Mouse (Mus musculus) subcutaneous adipose tissue, adult 2 months (tissue): ENCODE data around the gene Ankrd52. TPM values are rescaled to one million over a fixed set of nuclear protein-coding genes. Genes with fewer than 3 reads are reported as not detected.

Experiments used
- polyA plus RNA-seq: library from polyadenylated mRNA; depleted of rRNA; stranded (reverse); fragments of >200 nt; gene quantifications from 2 replicates; pipeline ENCODE4 v1.2.3, GENCODE M21; 2012; ENCODE audit warnings: low replicate concordance; rRNA removed

Gene Ankrd52
- polyA plus RNA-seq: 34.1 and 47.9 TPM in 2 replicates

DNA sequence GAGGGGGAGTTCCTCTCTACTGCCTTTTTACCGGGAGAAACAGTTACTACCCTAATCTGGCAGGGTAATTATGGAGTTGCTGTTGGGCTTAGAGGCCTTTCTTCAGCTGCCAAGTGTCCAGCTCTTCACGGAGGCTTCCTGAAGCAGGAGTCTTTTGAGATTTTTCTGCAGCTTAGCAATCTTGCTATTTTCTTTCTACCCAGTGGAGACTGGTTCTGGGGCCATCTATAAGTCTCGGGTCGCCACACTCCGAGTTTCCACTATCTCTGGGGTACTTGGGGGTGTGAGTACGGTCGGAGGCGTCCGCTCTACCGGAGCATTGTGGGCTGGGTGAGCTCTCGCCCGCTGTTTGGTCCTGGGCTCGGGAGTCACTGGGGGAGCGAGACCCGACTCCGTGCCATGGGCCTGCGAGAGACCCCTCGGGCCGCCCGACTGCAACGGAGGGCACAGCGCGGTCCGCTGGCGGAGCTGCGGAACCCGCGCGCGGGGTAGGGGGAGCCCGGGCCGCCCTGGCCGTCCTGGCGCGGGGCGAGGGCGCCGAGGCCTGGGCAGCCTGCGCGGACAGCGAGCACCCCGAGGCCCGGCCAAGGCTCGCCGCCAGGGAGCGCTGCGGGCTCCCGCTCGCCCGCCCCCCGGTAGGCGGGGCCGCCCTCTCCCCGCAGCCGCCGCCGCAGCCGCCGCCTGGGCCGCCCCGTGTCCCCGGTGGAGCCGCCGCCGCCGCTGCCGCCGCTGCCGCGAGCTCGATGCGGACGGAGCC lies at the start of gene Ankrd52:
Gene Ankrd52, plus strand, starts transcription at position 661 of the 757 bp plus-strand sequence.

DNA sequence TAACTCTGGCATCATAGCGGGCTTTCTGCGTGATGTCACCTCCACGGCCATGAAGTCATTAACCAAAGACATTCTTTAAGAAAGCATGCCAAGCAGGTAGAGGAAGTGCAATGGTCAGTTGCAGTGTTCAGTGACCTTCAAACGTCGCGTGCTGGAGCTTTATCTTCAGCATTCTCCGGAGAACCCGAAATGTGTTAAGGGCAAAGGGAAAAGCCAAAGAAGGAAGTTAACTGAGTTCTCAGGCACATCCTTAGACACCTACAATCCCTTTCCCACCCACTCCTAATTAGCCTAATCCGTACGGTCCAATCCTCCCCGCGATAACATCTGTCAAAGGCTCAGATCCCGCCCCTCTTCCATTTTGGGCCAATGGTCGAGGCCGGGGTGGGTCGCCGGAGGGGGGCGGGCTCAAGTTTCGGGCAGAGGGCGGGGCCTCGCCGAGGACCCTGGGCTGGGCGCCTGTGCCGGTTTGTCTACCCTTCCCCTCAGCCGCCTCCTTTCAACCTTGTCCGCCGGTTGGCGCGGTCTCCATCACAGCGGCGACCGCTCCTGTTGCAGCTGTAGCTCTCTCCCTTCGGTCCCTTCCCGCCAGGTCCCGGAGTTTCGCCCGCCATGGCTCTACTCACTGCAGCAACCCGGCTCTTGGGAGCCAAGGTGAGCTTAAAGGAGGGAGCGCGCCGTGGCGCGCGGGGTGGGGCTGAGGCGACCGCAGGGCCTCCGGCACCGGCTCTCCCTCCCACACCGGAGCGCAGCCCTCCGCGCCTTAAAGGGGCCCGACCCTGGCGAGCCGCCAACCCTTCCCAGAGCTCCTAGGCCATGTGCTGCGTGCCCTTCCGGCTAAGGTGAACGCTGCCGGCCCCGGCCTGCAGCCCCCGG lies 39.4 kb upstream of the Ankrd52 start, which contains the start of gene Cs:
Gene Cs, plus strand, starts transcription at position 429 of the 876 bp plus-strand sequence.

DNA sequence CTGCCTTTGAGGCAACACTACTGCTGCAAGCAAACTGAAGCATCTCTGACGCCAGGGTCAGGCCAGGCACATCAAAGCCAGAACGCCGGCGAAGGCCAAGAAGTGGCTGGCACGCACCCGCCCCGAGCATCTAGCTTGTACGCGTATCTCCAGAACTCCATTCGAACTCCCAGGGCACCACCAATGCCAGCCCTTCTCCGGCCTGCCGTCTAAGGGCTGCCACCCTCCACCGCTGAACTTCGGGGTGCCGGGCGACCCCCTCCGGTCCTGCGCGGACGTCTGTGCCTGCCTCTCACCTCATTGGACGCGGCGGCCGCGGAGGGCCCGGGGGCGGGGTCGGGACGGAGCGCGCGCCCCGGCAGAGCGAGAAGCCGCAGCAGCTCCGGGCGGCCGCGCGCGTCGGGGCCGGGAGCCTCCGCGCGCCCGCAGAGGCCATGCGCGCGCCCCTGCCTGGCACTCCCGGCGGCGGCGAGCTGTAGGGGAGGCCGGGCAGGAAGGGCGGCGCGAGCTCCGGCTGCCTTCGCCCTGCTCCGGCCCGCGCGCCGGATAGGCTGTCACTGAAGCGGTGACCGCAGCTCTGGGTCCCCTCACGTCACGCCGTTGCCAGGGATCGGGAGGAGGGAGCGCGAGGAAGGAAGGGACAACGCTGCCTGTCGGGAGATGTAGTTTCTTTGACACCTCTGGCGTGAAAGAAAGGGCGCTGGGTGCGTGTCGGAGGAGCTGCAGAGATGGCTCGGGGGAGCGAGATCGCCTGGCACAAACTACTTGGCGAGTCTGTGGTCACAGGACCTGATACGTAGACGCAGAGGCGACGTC lies 8.3 kb upstream of the Ankrd52 start, which contains the start of gene Coq10a:
Gene Coq10a, minus strand, starts transcription at position 596 of the 816 bp plus-strand sequence.

DNA sequence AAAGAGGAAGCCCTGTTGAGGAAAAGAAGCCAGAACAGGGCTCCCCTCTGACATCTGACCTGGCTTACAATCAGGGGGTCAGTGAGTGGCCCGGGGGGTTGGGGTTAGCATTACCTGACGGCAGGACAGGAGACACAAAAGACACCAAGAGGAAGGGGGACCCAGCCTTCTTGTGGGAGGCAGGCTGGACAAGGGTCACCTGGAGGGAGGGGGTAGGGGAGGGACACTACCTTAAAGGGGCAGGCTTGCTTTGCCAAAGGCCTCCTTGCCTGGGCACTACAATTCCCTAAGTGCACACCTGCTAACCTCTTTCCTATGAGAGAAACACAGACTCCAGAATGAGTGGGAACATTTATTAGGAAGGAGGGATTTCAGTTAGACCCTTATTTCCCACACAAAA lies 24.1 kb downstream of the Ankrd52 start, which contains the start of gene Slc39a5:
Gene Slc39a5, minus strand, starts transcription at position 174 of the 400 bp plus-strand sequence.

DNA sequence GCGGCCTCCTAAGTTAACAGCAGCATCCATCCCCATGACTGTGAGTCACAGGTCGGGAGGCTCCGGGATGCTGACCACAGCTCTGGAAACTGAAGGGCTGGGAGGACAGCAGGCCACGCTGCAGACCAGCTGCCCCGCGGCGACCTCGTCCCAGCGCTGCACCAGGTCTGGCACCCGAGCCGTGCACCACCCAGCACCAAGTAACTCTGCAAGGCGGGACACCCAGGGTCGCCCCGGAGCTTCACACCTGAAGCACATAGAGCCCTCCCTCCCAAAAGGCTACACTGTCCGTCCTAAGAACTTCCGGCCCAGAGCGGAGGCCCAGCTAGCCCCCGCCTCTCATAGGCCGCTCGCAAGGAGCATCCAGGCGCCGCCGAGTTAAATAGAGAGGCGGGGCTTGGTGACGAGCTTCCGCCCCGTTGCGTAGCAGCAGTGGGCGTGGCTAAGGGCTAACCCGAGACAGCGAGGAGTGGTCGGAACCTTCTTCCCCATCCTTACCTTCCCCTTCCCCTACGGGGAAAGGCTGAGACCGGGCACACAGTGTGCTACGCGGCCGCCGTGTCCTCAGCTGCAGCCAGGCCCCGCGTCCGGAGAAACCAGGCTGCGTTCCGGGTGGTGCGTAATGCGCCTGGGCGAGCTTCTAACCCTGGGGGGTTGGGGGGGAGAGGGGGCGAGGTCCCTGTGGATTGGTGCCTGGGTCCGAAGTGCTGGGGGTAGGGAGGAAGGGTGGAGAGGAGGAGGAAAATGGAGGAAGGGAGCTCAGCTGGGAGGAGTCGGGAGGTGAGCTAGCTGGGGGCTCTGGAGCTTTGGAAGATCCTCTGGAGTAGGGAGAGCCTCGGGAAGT lies 34.5 kb downstream of the Ankrd52 start, which contains the start of the genes Nabp2 and Rnf41:
Gene Nabp2, minus strand, starts transcription at position 282 of the 844 bp plus-strand sequence.
Gene Rnf41, plus strand, starts transcription at position 447 of the 844 bp plus-strand sequence.

Other genes with a start within 250 kb of the Ankrd52 start
- gene Rbms2, start 196.8 kb upstream of the Ankrd52 start, polyA plus RNA-seq: 179 and 228 TPM in 2 replicates
- 0.66 and 2.3 TPM in 2 replicates for gene Gls2, start 182.7 kb upstream of the Ankrd52 start, polyA plus RNA-seq
- gene Spryd4, start 165.3 kb upstream of the Ankrd52 start, polyA plus RNA-seq: 12.9 and 17.8 TPM in 2 replicates
- gene Mip, start 151.3 kb upstream of the Ankrd52 start, polyA plus RNA-seq: not detected in 2 replicates
- gene Timeless, start 145.1 kb upstream of the Ankrd52 start, polyA plus RNA-seq: 8.3 and 9.1 TPM in 2 replicates
- 0.20 and 0.22 TPM in 2 replicates for gene Apon, start 123.0 kb upstream of the Ankrd52 start, polyA plus RNA-seq
- 0.09 and 0.77 TPM in 2 replicates for gene Apof, start 108.4 kb upstream of the Ankrd52 start, polyA plus RNA-seq
- 29.1 and 44.5 TPM in 2 replicates for gene Stat2, start 106.6 kb upstream of the Ankrd52 start, polyA plus RNA-seq
- gene Il23a, start 78.4 kb upstream of the Ankrd52 start, polyA plus RNA-seq: not detected in 2 replicates
- 22.6 and 30.2 TPM in 2 replicates for gene Pan2, start 73.8 kb upstream of the Ankrd52 start, polyA plus RNA-seq
- 75.9 and 121 TPM in 2 replicates for gene Cnpy2, start 54.7 kb upstream of the Ankrd52 start, polyA plus RNA-seq
- 436 and 554 TPM in 2 replicates for gene Cs, start 39.4 kb upstream of the Ankrd52 start, polyA plus RNA-seq
- 65.7 and 66.7 TPM in 2 replicates for gene Coq10a, start 8.1 kb upstream of the Ankrd52 start, polyA plus RNA-seq
- not detected in 2 replicates for gene Slc39a5, start 24.1 kb downstream of the Ankrd52 start, polyA plus RNA-seq
- gene Nabp2, start 34.4 kb downstream of the Ankrd52 start, polyA plus RNA-seq: 32.5 and 44.3 TPM in 2 replicates
- 30.7 and 33.1 TPM in 2 replicates for gene Rnf41, start 34.5 kb downstream of the Ankrd52 start, polyA plus RNA-seq
- gene Smarcc2, start 82.1 kb downstream of the Ankrd52 start, polyA plus RNA-seq: 130 and 132 TPM in 2 replicates
- 1,396 and 2,043 TPM in 2 replicates for gene Myl6, start 117.0 kb downstream of the Ankrd52 start, polyA plus RNA-seq
- gene Myl6b, start 121.6 kb downstream of the Ankrd52 start, polyA plus RNA-seq: 7.8 and 14.7 TPM in 2 replicates
- gene Esyt1, start 148.8 kb downstream of the Ankrd52 start, polyA plus RNA-seq: 154 and 249 TPM in 2 replicates
- gene Zc3h10, start 170.7 kb downstream of the Ankrd52 start, polyA plus RNA-seq: 8.9 and 14.0 TPM in 2 replicates
- 1,421 and 2,770 TPM in 2 replicates for gene Rpl41, start 172.2 kb downstream of the Ankrd52 start, polyA plus RNA-seq
- 20.3 and 36.9 TPM in 2 replicates for gene Pa2g4, start 188.9 kb downstream of the Ankrd52 start, polyA plus RNA-seq
- 1.4 and 11.3 TPM in 2 replicates for gene Erbb3, start 212.5 kb downstream of the Ankrd52 start, polyA plus RNA-seq
- 414 and 1,367 TPM in 2 replicates for gene Rps26, start 249.6 kb downstream of the Ankrd52 start, polyA plus RNA-seq